Mouse (Mus musculus) left cerebral cortex, postnatal 25 days (tissue): Measurements from ENCODE around the gene Gm49405. TPM values are rescaled to one million over a fixed set of nuclear protein-coding genes. Genes with fewer than 3 reads are reported as not detected.
A peak's percentile ranks its signal among the peaks of the same experiment; 100 is the strongest.
"Not testable (repeated sequence)": the region's sequence is repeated elsewhere in the genome, so short reads cannot be mapped to it uniquely, and the experiment has no call there.

ENCODE experiments used
- DNase-seq, 2 experiments: peaks; one replicate each; pipeline ENCODE4 v3.0.0; 2022; ENCODE audit warnings: low spot score in 2 of 2, mixed read lengths in 1 of 2
- intact Hi-C: fragments of 180-260 bp; cut with DNase I; formaldehyde crosslinking; loops from one replicate; pipeline ENCODE4 v1.15.1; 2025
- total RNA-seq, 2 experiments: library from RNA; stranded (reverse); gene quantifications; 2 replicates each; pipeline ENCODE4 v1.2.3; 2021

Gene Gm49405
- 1 to 10 TPM; 1.1 to 1.6 TPM for total RNA-seq

GRCm38 (mm10) chr19:4000119-4000900 lies at the start of gene Gm49405, which contains the start of gene Nudt8:
Gm49405 (plus strand) TSS chr19:4000626.
Nudt8 (plus strand) TSS chr19:4000580.
- DNase-seq = peak; percentile 96 to 98
- intact Hi-C loops = loop anchor here (1.0 kb wide), 1 partner anchor 12 kb away; the partner anchor contains the start of gene Ndufv1

GRCm38 (mm10) chr19:3951461-3951860 lies 49.0 kb upstream of the Gm49405 start:
- DNase-seq = no peak
- intact Hi-C loops = no loop called here

GRCm38 (mm10) chr19:3952099-3952498 lies 48.3 kb upstream of the Gm49405 start:
- intact Hi-C loops = no loop called here
- no peak for DNase-seq

DNA sequence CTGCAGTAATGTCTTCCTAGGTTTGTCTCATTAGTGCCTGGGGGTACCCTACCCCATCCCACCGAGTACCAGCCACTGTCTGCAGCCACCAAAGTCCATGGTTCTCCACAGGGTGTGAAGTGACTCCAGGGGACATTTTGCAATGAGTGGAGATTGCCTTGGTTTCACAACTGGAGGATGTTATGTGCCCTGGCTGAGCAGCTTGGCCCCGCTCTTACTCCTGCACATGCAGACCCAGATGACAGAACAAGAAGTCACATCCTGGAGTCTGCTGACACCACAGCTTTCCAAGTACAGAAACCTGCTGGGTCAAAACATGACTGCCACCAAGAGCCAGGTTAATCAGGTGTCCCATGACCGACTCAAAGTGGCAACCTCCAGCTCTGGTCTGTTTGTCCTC lies 45.4 kb upstream of the Gm49405 start:
- no peak for DNase-seq
- intact Hi-C loops = no loop called here

DNA sequence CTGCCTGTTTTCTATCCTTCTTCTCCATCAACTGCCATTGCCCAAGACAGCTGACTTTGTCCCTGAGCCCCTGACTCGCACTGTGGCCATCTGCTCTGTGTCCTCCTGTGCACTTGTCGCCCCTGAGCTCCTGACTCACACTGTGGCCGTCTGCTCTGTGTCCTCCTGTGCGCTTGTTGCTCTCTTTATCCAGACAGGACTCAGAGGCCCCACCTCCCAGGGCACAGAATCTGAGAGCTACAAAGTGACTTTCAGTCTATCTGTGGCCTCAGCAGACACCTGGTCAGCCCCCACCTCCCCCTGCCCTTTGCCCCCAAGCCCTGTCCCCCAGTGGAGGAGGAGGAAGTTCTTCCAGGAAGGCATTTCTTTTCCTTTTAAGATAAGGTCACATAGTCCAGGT lies 44.6 kb upstream of the Gm49405 start:
- DNase-seq = no peak
- intact Hi-C loops = no loop called here

DNA sequence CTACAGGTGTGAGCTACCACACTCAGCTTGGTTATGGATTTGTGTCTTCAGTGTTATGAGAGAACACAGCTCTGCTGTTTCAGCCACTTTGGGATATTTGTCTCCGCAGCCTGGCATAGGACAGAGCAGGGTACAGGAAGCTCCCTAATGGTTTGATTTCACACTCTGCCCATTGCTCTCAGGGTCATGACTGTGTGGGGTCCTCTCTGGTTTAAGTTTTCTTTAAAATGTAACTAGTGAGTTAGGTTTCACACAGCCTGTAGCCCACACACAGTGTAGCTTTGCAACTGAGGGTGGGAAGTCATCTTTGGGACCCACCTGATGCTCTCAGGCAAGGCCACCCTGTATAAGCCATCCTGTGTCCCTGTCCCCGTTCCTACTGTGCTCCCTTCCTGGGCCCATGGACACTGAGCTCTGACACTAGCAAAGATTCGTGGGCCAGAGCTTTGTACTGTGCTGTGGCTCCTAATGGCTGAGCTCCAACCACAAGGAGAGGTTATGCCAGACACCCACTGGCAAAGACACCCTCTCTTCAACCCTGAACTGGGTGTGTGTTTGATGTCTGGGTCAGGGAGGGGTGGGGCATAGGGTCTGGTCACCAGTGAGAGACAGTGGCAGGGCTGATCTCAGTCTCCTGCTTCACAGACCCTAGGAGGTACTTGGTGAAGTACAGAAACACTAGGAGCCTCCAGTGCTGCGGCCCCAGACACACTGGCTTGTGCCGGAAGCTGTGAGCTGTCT lies 43.0 kb upstream of the Gm49405 start:
- intact Hi-C loops, DNase-seq: not testable (repeated sequence)

DNA sequence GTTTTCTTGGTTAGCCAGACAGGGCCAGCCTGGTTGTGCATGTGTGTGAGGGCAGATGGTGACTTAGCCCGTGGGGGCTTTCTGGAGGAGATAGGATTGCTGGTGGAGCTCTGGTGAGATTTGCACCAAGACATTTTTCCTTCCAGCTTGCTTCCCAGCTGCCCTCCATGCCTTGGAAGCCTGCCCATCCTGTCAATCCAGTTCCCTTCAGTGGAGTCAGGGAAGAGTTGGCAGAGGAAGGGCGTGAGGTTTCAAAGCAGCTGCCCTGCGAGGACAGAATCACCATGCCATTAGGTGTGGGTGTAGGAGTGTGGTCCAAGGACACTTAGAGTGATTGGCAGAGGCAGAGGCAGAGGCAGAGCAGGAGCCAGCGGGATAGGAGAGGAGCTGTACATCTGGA lies 42.0 kb upstream of the Gm49405 start, which contains the start of gene Aldh3b3:
Gene Aldh3b3 (plus strand): TSS at position 176 of the 400 bp plus-strand sequence.
- no peak for DNase-seq
- intact Hi-C loops = no loop called here

GRCm38 (mm10) chr19:3959030-3959429 lies 41.4 kb upstream of the Gm49405 start:
- intact Hi-C loops = no loop called here

DNA sequence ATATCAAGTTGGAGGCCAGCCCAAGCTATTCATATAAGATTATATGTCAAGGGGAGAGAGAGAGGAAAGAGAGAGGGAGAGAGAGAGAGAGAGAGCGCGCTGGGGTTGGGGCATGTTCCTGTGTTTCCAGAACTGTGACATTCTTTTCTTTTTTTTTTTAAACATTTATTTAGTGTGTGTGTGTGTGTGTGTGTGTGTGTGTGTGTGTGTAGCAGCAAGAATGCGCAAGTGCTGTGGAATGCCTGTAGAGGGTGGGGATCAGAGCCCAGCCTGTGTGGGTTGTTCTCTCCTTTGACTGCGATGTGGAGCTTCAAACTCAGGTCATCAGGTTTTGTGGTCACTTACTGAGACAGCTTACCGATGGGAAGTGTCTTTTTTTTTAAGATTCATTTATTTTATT lies 40.2 kb upstream of the Gm49405 start:
- intact Hi-C loops = no loop called here
- DNase-seq = no peak

More at GRCm38 (mm10) chr19:3959030-3959429, 41.4 kb upstream of the Gm49405 start:
- no peak for DNase-seq

DNA sequence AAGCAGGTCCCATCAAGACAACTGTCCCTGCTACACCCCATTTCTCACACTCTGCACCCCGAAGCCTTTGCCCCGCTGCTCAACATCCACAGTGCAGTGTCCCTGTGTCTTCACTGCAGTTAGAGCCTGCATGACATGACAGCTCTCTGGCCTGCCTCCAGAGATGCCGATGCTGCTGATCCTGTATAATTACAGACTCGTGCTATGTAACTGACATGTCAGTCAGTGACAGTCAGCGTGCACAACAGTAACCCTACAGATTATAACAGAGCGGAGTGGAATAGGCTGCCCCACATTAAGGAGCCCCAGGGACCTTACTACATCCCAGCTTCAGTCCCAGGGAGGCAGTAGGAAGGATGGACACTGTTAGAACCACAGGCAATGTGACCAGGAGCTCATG lies 38.6 kb upstream of the Gm49405 start:
- intact Hi-C loops, DNase-seq: not testable (repeated sequence)

- intact Hi-C loops = no loop called here
- no peak for DNase-seq
These were observed 38.0 kb upstream of the Gm49405 start for GRCm38 (mm10) chr19:3962469-3962868.

DNA sequence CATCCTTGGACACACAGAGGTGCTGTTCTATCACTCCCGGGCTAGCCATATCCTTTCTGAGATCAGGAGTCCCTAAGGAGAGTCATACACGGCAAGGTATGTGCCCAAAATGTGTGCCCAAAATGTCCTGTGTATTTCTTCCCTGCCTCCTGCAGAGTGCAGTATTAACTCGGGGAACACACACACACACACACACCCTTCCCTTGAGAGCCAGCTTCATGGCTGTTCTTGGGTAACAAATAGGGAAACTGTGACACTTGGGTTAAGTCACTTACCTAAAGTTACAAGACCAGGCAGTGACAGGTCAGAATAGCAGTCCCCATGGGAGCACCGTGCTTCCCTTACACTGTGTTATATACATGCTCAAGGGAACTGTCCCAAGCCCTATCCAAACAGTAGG lies 36.4 kb upstream of the Gm49405 start:
- intact Hi-C loops = no loop called here

GRCm38 (mm10) chr19:3966330-3967075 lies 33.9 kb upstream of the Gm49405 start:
- DNase-seq = peak in 1 of 2 experiments; percentile 49
- intact Hi-C loops = no loop called here

More for the DNA sequence above, 36.4 kb upstream of the Gm49405 start:
- DNase-seq = no peak

GRCm38 (mm10) chr19:3967258-3967657 lies 33.2 kb upstream of the Gm49405 start:
- no peak for DNase-seq
- intact Hi-C loops = no loop called here

DNA sequence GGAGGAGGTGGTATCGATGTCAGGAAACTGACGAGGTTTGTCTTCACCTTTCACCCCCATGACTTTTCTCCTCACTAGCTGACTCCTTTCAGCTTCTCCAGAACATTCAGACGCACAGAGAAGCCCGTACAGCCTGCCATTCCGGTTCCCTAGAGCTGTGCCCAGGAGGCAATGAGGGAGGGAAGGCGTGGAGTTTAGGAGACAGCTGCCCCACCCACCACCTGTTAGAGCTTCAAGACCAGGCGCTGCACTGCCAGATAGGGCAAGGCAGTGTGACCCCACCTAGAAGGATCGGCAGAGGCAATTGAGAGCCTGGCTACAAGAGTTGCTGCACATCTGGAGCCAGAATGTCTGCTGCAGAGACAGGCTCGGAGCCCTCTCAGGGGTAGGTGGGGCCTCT lies 28.2 kb upstream of the Gm49405 start, which contains the start of gene Aldh3b2:
Gene Aldh3b2 (plus strand): TSS at position 100 of the 400 bp plus-strand sequence.
- intact Hi-C loops = no loop called here
- no peak for DNase-seq

GRCm38 (mm10) chr19:3974608-3975007 lies 25.8 kb upstream of the Gm49405 start:
- intact Hi-C loops = not testable (repeated sequence)

GRCm38 (mm10) chr19:3975866-3976265 lies 24.6 kb upstream of the Gm49405 start:
- DNase-seq = no peak
- intact Hi-C loops = no loop called here

More at GRCm38 (mm10) chr19:3974608-3975007, 25.8 kb upstream of the Gm49405 start:
- DNase-seq = not testable (repeated sequence)

GRCm38 (mm10) chr19:3980309-3980708 lies 20.1 kb upstream of the Gm49405 start:
- DNase-seq = peak; percentile 80 to 87
- intact Hi-C loops = loop anchor here (1.0 kb wide), 1 partner anchor 34 kb away; no protein-coding TSS in a partner anchor

DNA sequence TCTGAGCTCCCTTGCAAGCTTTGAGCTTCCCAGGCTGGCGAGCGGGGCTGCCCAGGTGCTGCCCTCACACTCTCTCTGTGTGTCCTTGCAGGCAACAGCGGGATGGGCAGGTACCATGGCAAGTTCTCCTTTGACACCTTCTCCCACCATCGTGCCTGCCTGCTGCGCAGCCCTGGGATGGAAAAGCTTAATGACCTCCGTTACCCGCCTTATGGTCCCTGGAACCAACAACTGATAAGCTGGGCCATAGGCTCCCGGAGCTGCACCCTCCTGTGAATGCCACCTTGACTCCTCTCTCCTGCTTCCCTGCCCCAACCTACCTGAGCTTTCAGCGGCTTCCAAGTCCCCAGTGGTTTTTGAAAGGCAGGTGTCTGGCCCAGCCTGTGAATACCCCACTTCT lies 19.5 kb upstream of the Gm49405 start:
- intact Hi-C loops = loop anchor here (1.0 kb wide), 1 partner anchor 35 kb away; no protein-coding TSS in a partner anchor
- DNase-seq = no peak
